Mouse (Mus musculus): ENCODE measurements at regions not wholly inside any gene's neighbourhood (a gene's known extent, or its start where the extent isn't known, plus 50 kb on each side); places are given as distances from the start of the nearest gene placed in this dataset.

GRCm38 (mm10) chr3:35027898-35028297 lies 377.7 kb downstream of the Sox2 start:
- DNase-seq = no peak

GRCm38 (mm10) chr3:35029924-35030323 lies 379.7 kb downstream of the Sox2 start:
- no peak for DNase-seq

- no peak for DNase-seq
Measured at GRCm38 (mm10) chr3:35033587-35033986, 383.4 kb downstream of the Sox2 start.

- no peak for DNase-seq
Measured at GRCm38 (mm10) chr3:35035234-35035633, 385.0 kb downstream of the Sox2 start.

- no peak for DNase-seq
Measured at GRCm38 (mm10) chr3:35043705-35044104, 393.5 kb downstream of the Sox2 start.

GRCm38 (mm10) chr3:35059438-35059837 lies 409.2 kb downstream of the Sox2 start:
- DNase-seq = no peak

- DNase-seq = no peak
Measured at GRCm38 (mm10) chr3:35060042-35060441, 409.8 kb downstream of the Sox2 start.

- peak; percentile 7 for DNase-seq
Measured at GRCm38 (mm10) chr3:35066824-35067223, 416.6 kb downstream of the Sox2 start.

GRCm38 (mm10) chr3:35068586-35068985 lies 418.4 kb downstream of the Sox2 start:
- no peak for DNase-seq

- DNase-seq = no peak
Measured at GRCm38 (mm10) chr3:35071046-35071445, 420.8 kb downstream of the Sox2 start.

- no peak for DNase-seq
Measured at GRCm38 (mm10) chr3:35079887-35080286, 429.7 kb downstream of the Sox2 start.

GRCm38 (mm10) chr3:35084091-35084867 lies 434.1 kb downstream of the Sox2 start:
- DNase-seq = no peak

- DNase-seq = peak; percentile 21
Measured at GRCm38 (mm10) chr3:35088241-35089080, 438.3 kb downstream of the Sox2 start.

GRCm38 (mm10) chr3:35090496-35091133 lies 440.4 kb downstream of the Sox2 start:
- DNase-seq = peak; percentile 5

GRCm38 (mm10) chr3:35093001-35093400 lies 442.8 kb downstream of the Sox2 start:
- DNase-seq = no peak

GRCm38 (mm10) chr3:35095221-35095620 lies 445.0 kb downstream of the Sox2 start:
- no peak for DNase-seq

- no peak for DNase-seq
Measured at GRCm38 (mm10) chr3:35096381-35096780, 446.2 kb downstream of the Sox2 start.

- DNase-seq = no peak
Measured at GRCm38 (mm10) chr3:35097766-35098165, 447.6 kb downstream of the Sox2 start.

- no peak for DNase-seq
Measured at GRCm38 (mm10) chr3:35099226-35099625, 449.0 kb downstream of the Sox2 start.

- no peak for DNase-seq
Measured at GRCm38 (mm10) chr3:35099876-35100420, 449.7 kb downstream of the Sox2 start.

GRCm38 (mm10) chr3:35101286-35101685 lies 451.1 kb downstream of the Sox2 start:
- no peak for DNase-seq

GRCm38 (mm10) chr3:35101951-35102350 lies 451.7 kb downstream of the Sox2 start:
- no peak for DNase-seq
